Mouse (Mus musculus) kidney, adult 8-10 months (tissue): ENCODE results near the gene Srpx2.
A peak's percentile ranks its signal among the peaks of the same experiment; 100 is the strongest.

Experiments used
- DNase-seq, 2 experiments: peaks; one replicate each; pipeline ENCODE4 v3.0.0; 2022

Gene Srpx2

DNA sequence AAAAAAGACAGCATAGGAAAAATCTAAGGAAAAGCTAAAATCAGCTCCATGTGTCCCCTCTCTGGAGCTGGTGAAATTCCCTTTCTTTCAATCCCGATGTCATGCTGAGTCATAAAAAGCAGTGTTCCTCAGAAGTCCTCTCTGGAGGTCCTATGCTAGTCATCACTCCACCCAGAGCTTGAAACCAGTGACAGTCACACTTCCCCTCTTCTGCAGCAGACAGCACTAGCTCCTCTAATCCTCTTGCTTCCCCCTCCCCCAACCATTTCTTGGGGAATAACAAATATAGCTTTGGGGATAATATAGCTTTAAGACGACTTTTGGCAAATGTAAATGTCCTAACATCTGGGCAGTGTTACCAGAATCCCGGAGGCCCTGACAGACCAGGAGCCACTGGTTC, at the start of gene Srpx2:
TSS of gene Srpx2 (plus strand) at position 166 of the 400 bp plus-strand sequence.
- DNase-seq: no peak

DNA sequence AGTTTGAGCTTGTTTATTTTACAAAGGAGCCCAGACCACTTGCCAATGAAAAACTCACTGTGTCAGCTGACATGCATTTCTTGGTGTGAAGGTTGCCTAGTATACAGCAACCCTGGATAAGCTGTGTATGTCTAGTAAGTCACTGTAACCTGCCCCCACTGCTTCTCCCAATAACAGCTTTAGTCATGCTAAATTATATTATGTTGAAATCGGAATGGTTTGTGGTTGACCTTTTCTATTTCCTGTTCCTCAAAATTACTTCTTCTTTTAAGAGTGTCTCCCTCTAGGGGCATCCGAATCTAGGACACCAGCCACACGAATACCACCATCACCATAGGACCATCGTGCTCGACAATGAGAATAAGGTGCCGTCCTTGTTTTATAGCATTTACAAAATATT, 38.5 kb upstream of the Srpx2 start:
- no peak for DNase-seq

DNA sequence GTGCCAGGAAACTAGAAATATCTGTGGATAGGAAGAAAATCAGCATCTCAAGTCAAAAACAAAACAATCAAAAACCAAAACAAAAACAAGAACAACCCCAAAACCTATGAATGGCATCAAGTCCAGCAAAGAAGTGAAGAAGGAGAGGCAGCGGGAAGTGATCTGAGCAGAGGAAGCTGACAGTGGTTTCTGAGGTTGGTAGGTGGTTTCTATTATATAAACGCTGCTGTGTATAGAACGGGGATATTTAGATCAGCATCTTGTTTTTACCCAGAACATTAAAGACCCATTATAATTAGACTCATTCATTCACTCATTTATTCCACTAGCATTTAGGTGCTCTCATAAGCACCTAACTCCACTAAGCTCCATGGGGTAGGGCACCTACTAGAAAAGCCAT, 20.9 kb upstream of the Srpx2 start:
- no peak for DNase-seq

DNA sequence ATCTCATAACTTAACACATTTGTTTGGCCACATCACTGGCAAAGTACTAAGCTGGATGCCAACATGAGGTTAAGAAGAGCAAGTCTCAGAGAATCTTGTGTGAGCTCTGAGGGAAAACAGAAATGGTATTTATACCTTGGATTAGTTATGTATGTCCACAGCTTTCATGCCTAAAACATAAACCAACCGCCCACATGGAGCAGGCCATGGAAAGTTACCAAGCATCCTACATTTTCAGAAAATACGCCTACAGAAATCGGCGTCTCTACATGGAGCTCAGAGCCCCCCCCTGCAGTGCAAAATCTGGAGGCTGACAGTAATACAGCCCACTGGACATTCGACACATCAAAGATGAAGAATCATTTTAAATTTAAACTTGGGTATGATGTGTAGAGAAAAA, 20.1 kb upstream of the Srpx2 start:
- no peak for DNase-seq

DNA sequence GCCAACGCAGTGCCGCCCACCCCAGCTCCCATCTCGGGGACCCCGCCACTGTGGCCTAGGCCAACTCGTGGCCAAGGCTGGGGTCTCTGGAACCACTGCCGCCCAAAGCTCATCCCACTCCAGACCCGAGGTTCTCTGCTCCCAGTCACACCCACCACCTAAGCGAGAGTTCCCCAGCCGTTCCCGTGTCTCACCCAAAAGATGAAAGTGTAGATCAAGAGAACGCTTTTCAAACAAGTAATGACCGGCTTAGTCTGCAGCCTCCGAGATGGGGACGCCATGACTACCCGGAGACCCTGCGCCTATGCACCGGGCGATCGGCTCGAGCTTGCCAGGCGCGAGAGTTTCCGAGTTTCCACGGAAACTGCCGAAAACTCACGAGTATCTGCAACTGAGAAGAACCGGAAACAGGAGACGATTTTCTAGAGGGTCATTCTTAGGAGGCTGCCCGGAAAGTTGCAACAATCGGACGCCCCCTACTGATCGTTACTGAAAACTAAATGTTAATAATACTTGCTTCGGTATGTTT, 10.1 kb upstream of the Srpx2 start, which contains the start of gene Tspan6:
TSS of gene Tspan6 (minus strand) at position 416 of the 529 bp plus-strand sequence.
- DNase-seq: peak; percentile 72 to 74

DNA sequence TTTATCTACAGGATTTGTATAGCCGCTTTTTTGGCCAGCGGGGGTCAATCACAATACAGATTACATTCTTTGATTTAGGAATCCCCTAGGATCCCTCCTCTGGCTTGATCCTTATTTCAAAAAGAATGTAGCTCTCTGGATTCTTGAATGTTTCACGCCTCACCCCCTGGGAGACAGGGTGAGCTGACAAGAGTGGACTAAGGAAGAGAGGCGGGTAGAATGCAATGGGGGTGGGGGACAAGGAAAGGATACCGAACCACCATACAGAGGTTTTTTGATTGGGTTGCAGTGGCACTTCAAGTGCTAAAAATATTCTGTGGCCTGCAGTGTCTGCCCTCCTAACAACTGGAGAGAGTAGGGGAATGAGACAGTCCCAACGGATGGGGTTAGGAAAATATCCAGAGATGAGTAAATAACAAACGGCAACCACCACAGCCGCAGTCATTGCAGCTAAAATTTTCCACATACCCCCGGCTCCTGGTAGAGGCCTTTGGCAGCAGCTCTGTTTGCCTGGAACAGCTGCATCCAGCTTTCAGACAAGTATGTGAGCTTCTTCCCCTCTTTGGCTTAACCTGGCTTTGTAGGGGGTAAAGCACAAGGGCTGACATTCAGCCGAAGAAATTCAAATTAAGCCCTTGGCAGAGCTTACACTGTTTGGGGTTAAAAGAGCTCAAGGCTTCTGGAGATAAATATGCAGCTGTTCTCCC, 3.3 kb downstream of the Srpx2 start:
- DNase-seq: peak in 1 of 2 experiments; percentile 23

DNA sequence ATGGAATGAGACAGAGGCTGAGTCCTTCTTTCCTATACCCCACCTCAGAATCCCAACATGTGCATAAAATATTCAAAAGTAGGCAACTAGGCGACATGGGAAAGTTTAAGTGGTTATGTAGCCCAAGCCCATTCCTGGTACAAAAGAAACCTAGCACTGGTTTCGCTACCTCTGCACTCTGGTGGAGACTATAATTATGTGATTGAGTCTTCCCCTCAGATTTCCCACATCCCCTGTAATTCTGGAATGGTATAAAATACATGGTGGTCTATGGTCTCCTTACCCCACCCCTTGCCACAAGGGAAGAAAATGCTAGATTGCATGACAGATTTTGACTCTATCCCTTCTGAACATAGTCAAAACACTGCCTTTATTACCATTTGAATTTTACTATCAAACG, 4.8 kb downstream of the Srpx2 start:
- no peak for DNase-seq

DNA sequence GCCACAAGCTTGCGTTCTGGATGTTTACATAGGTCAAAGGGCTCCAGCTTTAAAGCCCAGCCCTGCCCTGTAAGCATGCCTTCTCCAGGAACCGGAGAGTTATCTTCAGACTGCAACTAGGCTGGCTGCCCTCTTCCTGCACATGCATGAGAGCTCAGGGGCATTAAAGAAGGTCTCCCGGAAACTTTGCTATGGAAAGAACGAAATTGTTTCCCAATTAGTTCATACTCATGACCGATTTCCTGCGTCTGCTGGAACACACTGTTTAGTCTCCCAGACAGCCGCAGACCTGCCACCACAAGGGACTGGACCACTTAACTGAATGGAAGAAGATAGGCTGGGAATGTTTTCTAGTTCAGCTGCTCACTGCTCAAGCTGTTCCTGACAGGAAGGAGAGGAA, 6.0 kb downstream of the Srpx2 start:
- DNase-seq: peak in 1 of 2 experiments; percentile 2

DNA sequence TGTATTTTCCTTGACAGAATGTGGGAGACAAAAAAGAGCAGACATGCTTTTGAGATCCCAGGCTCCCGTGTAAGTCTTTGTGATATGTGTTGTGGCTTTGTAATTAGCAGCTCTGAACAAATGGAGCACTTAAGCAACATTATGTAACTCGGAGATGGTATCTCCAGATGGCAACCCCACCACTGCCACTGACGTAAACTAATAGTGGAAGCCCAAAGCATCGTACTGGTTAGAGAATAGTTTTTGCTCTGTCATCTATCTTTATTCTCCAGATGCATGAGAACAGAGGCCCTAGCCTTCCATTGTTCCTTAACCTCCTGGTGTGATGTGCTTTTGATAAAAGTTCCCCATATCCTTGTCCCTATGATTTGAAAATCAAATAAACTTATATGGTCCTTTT, 13.0 kb downstream of the Srpx2 start:
- no peak for DNase-seq

DNA sequence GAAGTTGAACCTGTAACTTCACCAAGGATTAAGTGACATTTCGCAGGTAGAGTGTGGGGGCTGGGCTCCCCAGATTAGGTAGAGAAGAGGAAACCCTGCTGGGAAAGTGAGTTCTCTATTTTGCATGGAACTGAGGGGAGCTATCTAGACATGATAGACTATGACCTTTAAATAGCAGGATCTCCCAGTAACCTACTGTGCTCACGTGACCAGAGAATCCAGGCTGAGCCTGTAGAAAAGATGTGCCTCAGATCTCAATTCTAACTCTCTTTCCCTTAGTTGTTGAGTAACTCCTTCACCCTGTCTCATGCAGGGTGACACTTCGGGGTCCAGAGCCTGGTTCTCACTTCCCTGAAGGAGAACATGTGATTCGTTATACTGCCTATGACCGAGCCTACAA, 18.5 kb downstream of the Srpx2 start:
- no peak for DNase-seq

DNA sequence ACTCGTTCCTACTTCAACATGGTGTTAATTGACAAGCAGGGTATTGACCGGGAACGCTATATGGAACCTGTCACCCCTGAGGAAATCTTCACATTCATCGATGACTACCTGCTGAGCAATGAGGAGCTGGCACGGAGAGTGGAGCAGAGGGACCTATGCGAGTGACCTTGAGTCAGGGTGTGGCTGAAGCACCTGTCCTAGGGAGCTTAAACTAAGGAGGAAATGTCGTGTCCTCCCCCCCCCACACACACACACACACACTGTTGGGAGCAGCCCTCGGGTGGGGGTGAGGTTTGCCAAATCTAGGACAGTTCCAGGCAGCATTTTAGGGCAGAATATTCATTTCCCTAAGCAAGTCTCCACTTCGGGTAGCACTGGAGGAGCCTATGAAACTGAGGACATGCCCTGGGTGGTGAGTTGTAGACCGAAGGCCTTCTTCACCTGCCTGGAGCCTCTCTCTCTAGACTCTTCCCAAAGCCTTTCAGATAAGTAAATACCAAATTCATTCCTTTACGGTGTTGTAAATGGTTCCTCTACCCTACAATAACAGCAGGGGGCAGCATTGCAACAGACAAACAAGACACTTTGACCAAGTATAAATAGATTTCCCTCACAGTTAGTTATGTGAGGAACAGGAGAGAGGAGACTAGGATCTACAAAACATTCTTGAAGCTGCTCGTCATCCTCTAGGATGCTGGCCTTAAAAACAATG, 23.2 kb downstream of the Srpx2 start:
- peak; percentile 4 to 18 for DNase-seq

DNA sequence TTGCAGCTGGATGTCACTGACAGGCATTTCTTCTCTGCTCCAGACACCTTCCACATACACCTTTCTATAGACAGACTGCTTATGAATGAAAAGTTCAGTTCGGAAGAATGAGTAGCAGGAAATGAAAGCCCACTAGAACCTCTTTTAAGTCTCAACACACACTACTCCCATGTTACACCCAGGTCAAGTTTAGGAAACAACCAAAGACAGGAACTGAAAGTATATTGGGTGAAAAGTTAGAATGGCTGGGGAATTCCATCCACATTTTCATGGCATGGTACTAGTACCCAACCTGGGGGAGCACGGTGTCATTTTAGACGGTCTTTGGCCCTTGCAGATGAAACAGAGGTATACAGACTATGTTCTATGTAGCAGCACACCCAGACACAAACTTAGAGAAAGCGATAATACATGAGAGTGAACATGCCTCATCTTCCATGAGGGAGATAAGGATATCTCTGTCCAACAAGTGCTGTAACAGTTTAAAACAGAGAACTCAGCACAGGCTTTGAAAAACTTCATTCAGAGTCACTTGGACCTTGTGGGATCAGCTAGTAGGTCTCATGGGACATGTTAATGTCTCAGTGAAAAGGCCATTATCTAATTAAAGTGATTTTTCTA, 28.5 kb downstream of the Srpx2 start:
- no peak for DNase-seq

DNA sequence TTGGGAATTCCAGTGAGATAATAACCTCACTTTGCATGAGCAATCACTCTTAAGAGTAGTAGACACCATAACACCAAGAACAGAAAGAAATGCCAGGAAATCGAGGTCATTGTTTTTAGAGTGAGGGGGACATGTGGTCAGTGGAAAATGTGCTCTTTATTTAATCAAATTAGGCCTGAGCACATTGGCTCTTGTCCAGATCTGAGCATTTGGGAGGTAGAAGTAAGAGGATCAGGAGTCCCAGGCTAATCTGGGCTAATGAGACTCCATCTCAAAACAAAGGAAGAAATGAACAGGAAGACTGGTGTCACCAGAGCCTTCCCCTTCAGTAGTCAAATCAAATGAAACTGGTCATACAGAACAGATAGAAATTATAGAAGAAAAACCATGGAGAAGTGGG, 31.3 kb downstream of the Srpx2 start:
- DNase-seq: no peak

DNA sequence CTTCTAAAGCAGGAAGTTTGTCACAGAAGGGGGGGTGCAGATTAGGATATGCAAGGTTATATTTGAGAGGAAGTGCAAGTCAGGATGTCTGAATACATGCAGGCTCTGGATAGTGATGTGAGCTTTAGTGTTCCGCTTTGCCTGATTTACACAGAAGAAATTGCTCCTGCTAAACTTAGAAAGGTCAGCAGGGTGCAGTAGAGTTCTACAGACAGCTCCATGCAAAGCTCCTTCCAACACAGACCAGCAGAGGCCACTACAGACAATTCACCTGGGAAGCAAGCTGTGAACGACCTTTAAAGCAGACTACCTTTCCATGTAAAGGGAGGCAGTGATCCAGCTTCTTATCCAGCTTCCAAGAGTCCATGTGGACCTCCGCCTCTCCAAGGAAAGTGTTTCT, 39.2 kb downstream of the Srpx2 start:
- peak; percentile 48 to 62 for DNase-seq

DNA sequence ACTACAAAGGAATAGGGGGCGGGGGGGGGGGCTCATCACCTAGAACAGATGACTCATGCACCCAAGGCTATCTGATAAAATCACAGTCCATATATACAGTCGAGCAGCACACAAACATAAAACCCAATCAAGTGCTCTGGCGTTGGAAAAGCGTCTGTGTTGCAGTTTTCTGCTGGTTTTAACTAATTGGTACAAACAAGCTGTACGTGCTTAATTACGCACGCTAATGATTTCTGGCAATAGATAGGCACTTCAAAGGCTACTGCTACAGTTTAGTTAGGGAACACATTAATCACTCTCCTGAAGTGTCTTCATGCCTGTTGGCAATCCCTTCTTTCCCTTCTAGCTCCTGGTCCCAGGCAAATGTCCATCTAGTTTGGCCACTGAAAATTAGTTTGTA, 46.4 kb downstream of the Srpx2 start:
- no peak for DNase-seq

DNA sequence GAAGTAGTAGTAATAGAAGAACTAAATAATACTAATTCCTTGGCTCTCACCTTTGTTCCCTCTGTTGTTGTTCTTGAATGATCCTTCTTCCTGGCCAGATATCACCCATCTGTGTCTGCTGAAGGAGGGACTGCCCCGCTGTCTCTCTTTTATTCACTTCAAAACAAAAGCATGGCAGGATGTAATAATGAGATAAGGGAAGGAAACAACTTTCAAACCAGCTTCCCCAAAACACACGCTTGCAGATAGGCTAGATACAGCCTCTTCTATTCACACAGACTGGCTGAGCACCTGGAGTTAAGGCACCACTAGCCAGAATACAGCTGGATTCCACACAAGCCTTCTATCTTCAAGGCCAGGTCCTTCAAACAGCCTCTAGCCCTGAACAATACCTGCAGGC, 52.4 kb downstream of the Srpx2 start:
- no peak for DNase-seq

DNA sequence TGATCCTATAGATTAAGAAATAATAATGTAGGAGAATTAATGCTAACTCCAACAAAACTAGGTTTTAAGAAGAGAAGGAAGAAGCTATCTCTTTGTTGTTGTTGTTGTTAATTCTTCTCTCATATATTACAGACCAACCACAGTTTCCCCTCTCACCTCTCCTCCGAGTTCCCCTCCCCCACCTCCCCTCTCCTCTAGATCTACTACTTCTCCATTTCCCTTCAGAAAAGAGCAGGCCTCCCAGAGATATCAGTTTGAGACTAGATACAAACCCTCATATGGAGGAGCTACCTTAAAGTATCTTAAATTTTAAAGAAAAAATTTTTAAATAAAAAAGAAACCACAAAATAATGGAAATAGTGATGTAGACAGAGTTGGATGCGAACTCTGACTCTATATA, 56.4 kb downstream of the Srpx2 start:
- DNase-seq: no peak

DNA sequence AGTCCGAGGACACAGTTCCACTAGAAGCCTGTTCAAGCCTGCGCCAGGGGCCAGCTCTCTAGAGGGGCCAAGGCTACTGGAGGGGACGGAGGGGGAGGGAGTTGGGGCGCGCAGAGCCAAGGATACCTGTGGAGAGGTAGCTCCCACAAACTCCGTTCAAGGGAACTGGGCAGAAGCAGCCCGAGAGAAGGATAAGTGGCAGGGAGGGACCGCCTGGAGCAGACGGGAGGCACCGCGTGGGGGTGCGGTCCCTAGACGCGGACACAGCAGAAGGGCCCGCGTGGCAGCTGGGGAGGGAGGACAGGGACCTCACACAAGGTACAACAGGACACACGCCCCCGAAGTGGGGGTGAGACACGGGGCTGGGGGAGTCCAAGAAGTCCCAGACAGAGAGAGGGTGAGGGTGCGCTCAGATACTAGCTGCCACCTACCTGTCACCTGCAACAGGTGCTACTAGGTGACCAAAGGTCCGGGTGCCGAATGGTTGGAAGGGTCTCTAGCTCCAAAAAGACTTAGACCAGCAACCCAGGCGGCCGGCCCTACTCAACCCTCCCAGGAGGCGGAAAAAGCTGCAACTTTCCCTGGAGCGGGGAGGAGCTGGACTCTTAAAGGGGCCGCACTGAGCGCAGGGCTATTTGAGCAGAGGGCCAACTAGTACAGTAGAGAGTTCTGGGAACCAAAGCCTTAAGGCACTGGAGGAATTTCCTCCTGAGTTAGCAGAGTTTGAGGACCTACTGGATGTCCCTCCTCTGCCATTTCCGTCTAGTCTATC, 73.2 kb downstream of the Srpx2 start, which contains the start of gene Sytl4:
TSS of gene Sytl4 (minus strand) at position 582 of the 772 bp plus-strand sequence.
- DNase-seq: peak; percentile 30 to 31
